Mouse (Mus musculus) spleen, adult 2 months (tissue): Measurements from ENCODE around the gene Gm9833.

Experiments
- CTCF ChIP-seq: fragments of 200-500 bp; IDR thresholded peaks from 2 replicates; pipeline ENCODE4 v1.5.1; 2011; ENCODE audit warnings: mild to moderate bottlenecking, inconsistent platforms; ENCODE audit not compliant: insufficient read depth, insufficient read length, insufficient replicate concordance; ENCODE audit errors: extremely low read depth
- POLR2A ChIP-seq: fragments of 200-500 bp; IDR thresholded peaks from 2 replicates; pipeline ENCODE4 v1.6.1; 2011; ENCODE audit warnings: low read depth, low read length, inconsistent platforms

DNA sequence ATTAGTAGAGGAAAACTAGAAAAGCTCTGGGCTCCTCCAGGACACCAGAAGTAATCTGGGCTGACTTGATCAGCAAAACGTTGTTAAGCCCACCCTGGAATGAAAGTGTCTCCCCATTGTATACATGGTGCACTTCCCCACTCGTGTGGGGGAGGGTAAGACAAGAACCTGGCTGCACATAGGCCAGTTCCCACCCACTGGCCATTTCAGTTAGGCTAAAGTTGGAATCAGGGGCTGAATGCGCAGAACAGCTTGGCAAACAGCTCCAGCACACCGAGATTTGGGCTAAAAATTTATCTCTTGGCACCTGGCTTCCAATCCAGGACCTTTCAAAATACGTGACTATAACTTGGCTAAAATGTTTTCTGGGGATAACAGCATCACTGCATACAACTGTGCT, 6.6 kb upstream of the Gm9833 start:
- no peak for TF ChIP-seq CTCF
- TF ChIP-seq POLR2A = no peak
